Mouse (Mus musculus) liver, adult 2 months (tissue): Measurements from ENCODE around the gene Cog5. TPM values are rescaled to one million over a fixed set of nuclear protein-coding genes. Genes with fewer than 3 reads are reported as not detected.

ENCODE experiments used
- DNase-seq: peaks from one replicate; pipeline ENCODE4 v3.0.0-alpha.2; 2011; ENCODE audit warnings: low read depth, low spot score; ENCODE audit errors: extremely low read depth
- H3K27ac ChIP-seq: fragments of 200-500 bp; replicated peaks from 2 replicates; pipeline ENCODE4 v1.5.1; 2012; ENCODE audit warnings: low read depth, mild to moderate bottlenecking, control low read depth, inconsistent platforms, low read length; ENCODE audit not compliant: insufficient read depth
- H3K27me3 ChIP-seq: fragments of 200-500 bp; 2 replicates; pipeline ENCODE4 v1.6.1; 2012; ENCODE audit warnings: mild to moderate bottlenecking, moderate library complexity, low read length, inconsistent platforms; ENCODE audit not compliant: control insufficient read depth, insufficient read depth
- H3K36me3 ChIP-seq: fragments of 200-500 bp; 2 replicates; pipeline ENCODE4 v1.6.1; 2012; ENCODE audit warnings: low read length, inconsistent platforms; ENCODE audit not compliant: control insufficient read depth, insufficient read depth
- H3K4me1 ChIP-seq: fragments of 200-500 bp; 2 replicates; pipeline ENCODE4 v1.6.1; 2011; ENCODE audit warnings: low read length; ENCODE audit not compliant: control insufficient read depth, insufficient read depth
- H3K4me3 ChIP-seq: fragments of 200-500 bp; 2 replicates; pipeline ENCODE4 v1.5.1; 2011; ENCODE audit warnings: low read depth, mild to moderate bottlenecking, control low read depth, low read length, moderate library complexity; ENCODE audit not compliant: insufficient read depth
- H3K79me2 ChIP-seq: fragments of 200-500 bp; 2 replicates; pipeline ENCODE4 v1.6.1; 2012; ENCODE audit warnings: inconsistent platforms, mild to moderate bottlenecking, low read length, moderate library complexity; ENCODE audit not compliant: control insufficient read depth, insufficient read depth
- H3K9ac ChIP-seq: fragments of 200-500 bp; 2 replicates; pipeline ENCODE4 v1.6.1; 2012; ENCODE audit warnings: low read depth, mild to moderate bottlenecking, control low read depth, inconsistent platforms, low read length
- CTCF ChIP-seq: fragments of 200-500 bp; IDR thresholded peaks from 2 replicates; pipeline ENCODE4 v1.5.1; 2011; ENCODE audit warnings: low read depth, low read length, control low read depth
- POLR2A ChIP-seq: fragments of 200-500 bp; IDR thresholded peaks from 2 replicates; pipeline ENCODE4 v1.6.1; 2011; ENCODE audit warnings: low read length, control low read depth; ENCODE audit not compliant: insufficient read depth; ENCODE audit errors: extremely low read depth
- WGBS: fragments of 180-500 bp; shearing (Covaris S2); methylation state at CpG from one replicate; pipeline ENCODE4 v1.1.7; 2018; 5-methylcytosine and 5-hydroxymethylcytosine counted together
- polyA plus RNA-seq: library from polyadenylated mRNA; depleted of rRNA; stranded (reverse); fragments of >200 nt; gene quantifications from 2 replicates; pipeline ENCODE4 v1.2.3, GENCODE M21; 2012
- total RNA-seq: library from RNA; depleted of rRNA; stranded (reverse); fragments of >200 nt; gene quantifications from 2 replicates; pipeline ENCODE4 v1.2.3, GENCODE M21; 2014

Gene Cog5
- total and polyA plus RNA-seq, 2 experiments = 7.6 to 33.5 TPM

DNA sequence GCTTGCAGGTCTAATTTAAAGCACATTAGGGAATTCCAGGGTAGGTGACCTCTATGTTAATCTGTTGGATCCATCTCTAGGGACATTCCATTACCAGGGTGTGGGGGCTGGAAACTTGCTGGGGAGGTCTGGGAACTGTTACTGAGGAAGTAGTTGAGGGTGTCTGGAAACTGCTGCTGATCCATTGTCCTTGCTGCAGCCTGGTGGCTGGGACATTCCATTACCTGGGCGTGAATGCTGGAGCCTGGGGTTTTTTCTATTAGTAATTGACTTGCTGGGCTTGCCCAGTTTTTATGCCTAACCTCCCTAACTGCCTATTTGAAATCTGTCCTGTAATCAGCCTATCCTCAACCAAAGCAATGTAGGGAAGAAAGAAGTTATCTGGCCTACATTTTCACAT lies 72.0 kb downstream of the Cog5 start:
- Histone ChIP-seq H3K9ac (no peak overlapping the region), H3K36me3 (no peaks in the 10 kb centered on the region), H3K27ac (no peak overlapping the region), H3K27me3 (no peaks in the 10 kb centered on the region), H3K4me3 (no peak overlapping the region), H3K4me1 (no peaks in the 10 kb centered on the region), H3K79me2 (no peaks in the 10 kb centered on the region)
- WGBS = 88% methylated on average over 1 of the region's 1 CpGs
- TF ChIP-seq CTCF (no peak), POLR2A (no peak)
- DNase-seq = no peak

DNA sequence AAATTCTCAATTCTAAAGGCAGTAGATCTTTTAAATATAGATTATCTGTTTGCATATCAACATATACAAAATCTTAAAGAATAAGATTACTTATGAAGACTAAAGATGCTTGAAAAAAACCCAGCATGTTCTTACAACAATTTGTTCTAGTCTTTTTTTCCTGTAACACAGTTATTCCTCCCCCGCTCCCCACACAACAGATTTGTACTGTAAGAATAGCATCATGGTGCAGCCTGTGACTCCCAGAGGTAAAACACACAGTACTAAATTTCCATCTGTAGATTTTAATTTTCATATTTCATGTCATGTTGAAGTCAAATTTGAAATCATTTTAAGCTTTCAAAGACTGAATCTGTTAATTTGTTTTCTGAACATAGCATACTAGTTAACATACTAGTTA lies 75.5 kb downstream of the Cog5 start:
- no peak for TF ChIP-seq POLR2A
- no peak for TF ChIP-seq CTCF
- Histone ChIP-seq H3K36me3 (no peaks in the 10 kb centered on the region), H3K27ac (no peak overlapping the region), H3K4me3 (no peak overlapping the region), H3K79me2 (no peaks in the 10 kb centered on the region), H3K4me1 (no peaks in the 10 kb centered on the region), H3K27me3 (no peaks in the 10 kb centered on the region), H3K9ac (no peak overlapping the region)
- WGBS = 98% methylated on average over 1 of the region's 1 CpGs
- no peak for DNase-seq

DNA sequence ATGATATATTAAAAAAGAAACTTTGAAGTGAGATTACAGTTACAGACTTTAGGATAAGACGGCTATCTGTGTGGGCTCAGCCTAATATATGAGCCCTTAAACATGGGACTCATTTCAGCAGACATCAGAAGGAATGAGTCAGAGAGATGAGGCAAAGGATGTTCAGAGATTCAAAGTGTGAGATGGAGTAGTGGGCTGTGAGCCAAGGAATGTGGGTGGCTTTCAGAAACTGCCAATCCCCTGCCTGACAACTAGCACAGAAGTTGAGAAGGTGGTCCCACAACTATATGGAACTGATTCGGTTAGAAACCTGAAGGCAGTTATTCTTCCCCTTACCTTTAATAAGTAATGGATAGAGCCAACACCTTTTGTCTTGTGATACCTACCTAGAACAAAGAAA lies 79.9 kb downstream of the Cog5 start:
- TF ChIP-seq CTCF (no peak), POLR2A (no peak)
- WGBS = 93% methylated on average over 2 of the region's 2 CpGs

DNA sequence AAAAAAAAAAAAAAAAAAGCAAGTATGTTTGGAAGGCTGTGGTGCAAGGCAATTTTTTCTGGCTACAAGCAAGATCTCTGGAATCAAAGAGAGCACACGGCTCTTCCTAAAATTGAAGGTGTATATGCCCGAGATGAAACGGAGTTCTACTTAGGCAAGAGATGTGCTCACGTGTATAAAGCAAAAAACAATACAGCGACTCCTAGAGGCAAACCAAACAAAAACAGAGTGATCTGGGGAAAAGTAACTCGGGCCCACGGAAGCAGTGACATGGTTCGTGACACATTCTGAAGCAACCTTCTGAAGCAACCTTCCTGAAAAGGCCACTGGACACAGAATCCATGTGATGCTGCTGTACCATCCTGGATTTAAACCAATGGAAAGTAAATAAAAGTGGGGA lies 92.6 kb downstream of the Cog5 start:
- H3K27ac ChIP-seq = no peak overlapping the region
- H3K4me3 ChIP-seq = no peak overlapping the region
- H3K36me3 ChIP-seq = no peaks in the 10 kb centered on the region
- DNase-seq = no peak
- H3K79me2 ChIP-seq = no peaks in the 10 kb centered on the region
- TF ChIP-seq POLR2A (no peak), CTCF (no peak)
- WGBS = 92% methylated on average over 8 of the region's 8 CpGs
- H3K27me3 ChIP-seq = no peaks in the 10 kb centered on the region
- no peaks in the 10 kb centered on the region for H3K4me1 ChIP-seq
- no peak overlapping the region for H3K9ac ChIP-seq

More for the DNA sequence above, 79.9 kb downstream of the Cog5 start:
- H3K79me2 ChIP-seq = no peaks in the 10 kb centered on the region
- no peak for DNase-seq
- H3K4me3 ChIP-seq = no peak overlapping the region
- H3K9ac ChIP-seq = no peak overlapping the region
- H3K27me3 ChIP-seq = no peaks in the 10 kb centered on the region
- no peaks in the 10 kb centered on the region for H3K36me3 ChIP-seq
- H3K27ac ChIP-seq = no peak overlapping the region
- H3K4me1 ChIP-seq = no peaks in the 10 kb centered on the region

DNA sequence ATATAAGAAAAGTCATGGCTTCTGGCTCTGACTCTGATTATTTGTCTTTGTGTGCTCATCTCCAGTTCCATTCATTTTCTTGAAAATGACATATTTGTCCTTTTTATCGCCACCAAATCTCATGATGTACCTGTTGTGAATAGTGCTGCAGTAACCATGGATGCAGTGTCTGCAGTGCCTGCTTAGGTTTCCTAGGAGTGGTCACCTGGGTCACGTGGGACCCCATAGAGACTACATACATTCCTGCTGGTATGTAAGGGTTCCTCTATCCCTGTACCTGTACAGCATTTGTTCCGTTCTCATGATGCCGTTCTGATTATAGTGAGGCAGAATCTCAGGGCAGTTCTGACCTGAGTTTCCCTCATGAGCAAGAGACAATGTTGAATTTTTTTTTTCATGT lies 95.2 kb downstream of the Cog5 start:
- Histone ChIP-seq H3K9ac (no peak overlapping the region), H3K79me2 (no peaks in the 10 kb centered on the region), H3K36me3 (no peaks in the 10 kb centered on the region), H3K27ac (no peak overlapping the region), H3K4me3 (no peak overlapping the region), H3K4me1 (no peaks in the 10 kb centered on the region), H3K27me3 (no peaks in the 10 kb centered on the region)
- TF ChIP-seq POLR2A = no peak
- TF ChIP-seq CTCF = no peak
- no peak for DNase-seq
- 96% methylated on average over 4 of the region's 4 CpGs for WGBS

DNA sequence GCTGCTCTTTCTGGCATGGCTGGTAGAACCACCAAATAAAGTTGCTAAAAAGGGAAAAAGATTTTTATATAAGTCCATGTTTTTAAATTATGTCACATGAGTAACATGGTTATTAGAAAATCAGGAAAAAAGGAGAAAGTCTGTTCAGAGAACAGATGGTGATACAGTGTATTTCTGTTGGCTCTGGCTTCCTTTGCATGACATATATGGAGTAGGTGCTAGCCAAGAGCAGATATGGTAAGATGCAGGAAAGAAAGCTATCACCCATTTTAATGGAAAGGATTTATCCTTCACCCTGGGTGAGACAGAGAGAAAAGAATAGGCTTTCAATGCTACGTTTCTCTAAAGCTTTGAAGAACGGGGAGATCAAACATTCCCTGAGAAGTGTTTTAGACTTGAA lies 99.8 kb downstream of the Cog5 start:
- no peaks in the 10 kb centered on the region for H3K36me3 ChIP-seq
- 95% methylated on average over 2 of the region's 2 CpGs for WGBS

More for the DNA sequence above, 99.8 kb downstream of the Cog5 start:
- Histone ChIP-seq H3K4me1 (no peaks in the 10 kb centered on the region), H3K4me3 (no peak overlapping the region), H3K79me2 (no peaks in the 10 kb centered on the region), H3K27ac (no peak overlapping the region), H3K9ac (no peak overlapping the region), H3K27me3 (no peaks in the 10 kb centered on the region)
- DNase-seq = no peak
- TF ChIP-seq POLR2A (no peak), CTCF (no peak)
